Mouse (Mus musculus): ENCODE results near the gene Tcaf2. TPM values are rescaled to one million over a fixed set of nuclear protein-coding genes. Genes with fewer than 3 reads are reported as not detected.

Tcaf2 gene
- total and polyA plus RNA-seq, 3 experiments: not detected

GRCm38 (mm10) chr6:42582741-42583487, 62.1 kb downstream of the Tcaf2 start:
- TF ChIP-seq EP300 (IDR thresholded peaks at IDR 0.05; ENCODE audit: low read depth in 1 of 2, low read length in 2 of 2) (no peak), ETS1 (IDR thresholded peaks at IDR 0.05; ENCODE audit: low read depth, low read length) (no peak), POLR2A (IDR thresholded peaks at IDR 0.05; ENCODE audit: control insufficient read depth in 1 of 2, insufficient read depth in 1 of 2, low read depth in 1 of 2, low read length in 2 of 2, poor library complexity in 1 of 2) (no peak), TCF12 (IDR thresholded peaks at IDR 0.05; ENCODE audit: low read depth, low read length) (no peak), GATA1 (IDR thresholded peaks at IDR 0.05; ENCODE audit: low read depth, low read length) (no peak), HCFC1 (IDR thresholded peaks at IDR 0.05; ENCODE audit: low read depth, low read length) (no peak), POLR2AphosphoS5 (IDR thresholded peaks at IDR 0.05; ENCODE audit: borderline replicate concordance, low read depth, low read length) (no peak), ZNF384 (IDR thresholded peaks at IDR 0.05; ENCODE audit: low read depth, low read length) (no peak), ZC3H11A (IDR thresholded peaks at IDR 0.05; ENCODE audit: low read depth, low read length) (no peak), E2F4 (IDR thresholded peaks at IDR 0.05; ENCODE audit: borderline replicate concordance, low read depth, low read length) (no peak), USF2 (IDR thresholded peaks at IDR 0.05; ENCODE audit: borderline replicate concordance in 1 of 2, insufficient read depth in 1 of 2, low read depth in 1 of 2, low read length in 2 of 2) (no peak), GABPA (IDR thresholded peaks at IDR 0.05; ENCODE audit: low read depth, low read length) (no peak), USF1 (IDR thresholded peaks at IDR 0.05; ENCODE audit: low read depth, low read length) (no peak), NRF1 (IDR thresholded peaks at IDR 0.05; ENCODE audit: insufficient read depth, low read depth, low read length, poor library complexity, severe bottlenecking) (no peak), RCOR1 (IDR thresholded peaks at IDR 0.05; ENCODE audit: low read depth, low read length) (no peak), SIN3A (IDR thresholded peaks at IDR 0.05; ENCODE audit: low read length) (no peak), MAFK (IDR thresholded peaks at IDR 0.05; ENCODE audit: borderline replicate concordance, low read depth, low read length) (no peak), MXI1 (IDR thresholded peaks at IDR 0.05; ENCODE audit: low read depth, low read length) (no peak)
- H3K36me3 ChIP-seq (ENCODE audit: control insufficient read depth in 1 of 2, insufficient read depth in 2 of 2, low read length in 2 of 2): no peaks in the 10 kb centered on the region
- no peaks in the 10 kb centered on the region for H3K79me2 ChIP-seq (ENCODE audit: control insufficient read depth, insufficient read depth, low read length, poor library complexity)
- no peak overlapping the region for H3K4me3 ChIP-seq (ENCODE audit: control insufficient read depth in 1 of 2, insufficient read depth in 1 of 2, low read depth in 2 of 2, low read length in 2 of 2)
- H3K4me1 ChIP-seq (ENCODE audit: control insufficient read depth in 1 of 2, insufficient read depth in 2 of 2, low read length in 2 of 2): no peaks in the 10 kb centered on the region
- H3K27ac ChIP-seq (ENCODE audit: control insufficient read depth, low read depth, low read length): no peak overlapping the region
- H3K9me3 ChIP-seq (replicated peaks; ENCODE audit: insufficient read depth, low read length): no peaks in the 10 kb centered on the region
- DNase-seq (ENCODE audit: low read depth, low spot score): no peak
- H3K9ac ChIP-seq (ENCODE audit: control insufficient read depth, low read depth, low read length, poor library complexity, severe bottlenecking): no peak overlapping the region
- no peaks in the 10 kb centered on the region; a peak in 1 of 4 replicates for H3K27me3 ChIP-seq (ENCODE audit: control insufficient read depth in 1 of 2, insufficient read depth in 2 of 2, low read length in 2 of 2)

- Histone ChIP-seq H3K9ac (ENCODE audit: control insufficient read depth, low read depth, low read length, poor library complexity, severe bottlenecking) (no peak overlapping the region), H3K4me1 (ENCODE audit: control insufficient read depth in 1 of 2, insufficient read depth in 2 of 2, low read length in 2 of 2) (no peaks in the 10 kb centered on the region), H3K27me3 (ENCODE audit: control insufficient read depth in 1 of 2, insufficient read depth in 2 of 2, low read length in 2 of 2) (no peaks in the 10 kb centered on the region), H3K27ac (ENCODE audit: control insufficient read depth, low read depth, low read length) (no peak overlapping the region), H3K4me3 (ENCODE audit: control insufficient read depth in 1 of 2, insufficient read depth in 1 of 2, low read depth in 2 of 2, low read length in 2 of 2) (no peak overlapping the region), H3K9me3 (replicated peaks; ENCODE audit: insufficient read depth, low read length) (no peaks in the 10 kb centered on the region), H3K36me3 (ENCODE audit: control insufficient read depth in 1 of 2, insufficient read depth in 2 of 2, low read length in 2 of 2) (no peaks in the 10 kb centered on the region), H3K79me2 (ENCODE audit: control insufficient read depth, insufficient read depth, low read length, poor library complexity) (no peaks in the 10 kb centered on the region)
- no peak for TF ChIP-seq TCF12 (IDR thresholded peaks at IDR 0.05; ENCODE audit: low read depth, low read length)
- TF ChIP-seq MEF2A (IDR thresholded peaks at IDR 0.05; ENCODE audit: extremely low read depth, insufficient replicate concordance, low read depth, low read length, poor library complexity, severe bottlenecking): no peak
- TF ChIP-seq CHD2 (IDR thresholded peaks at IDR 0.05; ENCODE audit: low read length): no peak
- no peak for TF ChIP-seq TAL1 (IDR thresholded peaks at IDR 0.05; ENCODE audit: low read length)
- TF ChIP-seq ELF1 (IDR thresholded peaks at IDR 0.05; ENCODE audit: low read depth, low read length): no peak
- no peak for TF ChIP-seq GABPA (IDR thresholded peaks at IDR 0.05; ENCODE audit: low read depth, low read length)
- no peak for TF ChIP-seq EP300 (IDR thresholded peaks at IDR 0.05; ENCODE audit: low read depth in 1 of 2, low read length in 2 of 2)
- TF ChIP-seq RCOR1 (IDR thresholded peaks at IDR 0.05; ENCODE audit: low read depth, low read length): no peak
- TF ChIP-seq JUND (IDR thresholded peaks at IDR 0.05; ENCODE audit: low read depth, low read length): no peak
- no peak for TF ChIP-seq HCFC1 (IDR thresholded peaks at IDR 0.05; ENCODE audit: low read depth, low read length)
- TF ChIP-seq BHLHE40 (IDR thresholded peaks at IDR 0.05; ENCODE audit: borderline replicate concordance, low read depth, low read length): no peak
- no peak for TF ChIP-seq UBTF (IDR thresholded peaks at IDR 0.05; ENCODE audit: borderline replicate concordance, insufficient read depth, low read depth, low read length)
- no peak for TF ChIP-seq ZKSCAN1 (IDR thresholded peaks at IDR 0.05; ENCODE audit: low read depth, low read length)
- TF ChIP-seq USF1 (IDR thresholded peaks at IDR 0.05; ENCODE audit: low read depth, low read length): no peak
- no peak for TF ChIP-seq MAX (IDR thresholded peaks at IDR 0.05; ENCODE audit: low read length)
- no peak for TF ChIP-seq ETS1 (IDR thresholded peaks at IDR 0.05; ENCODE audit: low read depth, low read length)
- TF ChIP-seq CHD1 (IDR thresholded peaks at IDR 0.05; ENCODE audit: low read depth, low read length): no peak
- no peak for TF ChIP-seq NELFE (IDR thresholded peaks at IDR 0.05; ENCODE audit: low read depth, low read length)
- TF ChIP-seq USF2 (IDR thresholded peaks at IDR 0.05; ENCODE audit: borderline replicate concordance in 1 of 2, insufficient read depth in 1 of 2, low read depth in 1 of 2, low read length in 2 of 2): no peak
- no peak for DNase-seq (ENCODE audit: low read depth, low spot score)
These were observed 66.4 kb downstream of the Tcaf2 start for GRCm38 (mm10) chr6:42578678-42579077.
